In genomic region chr9:46018316-46018715, GRCm38 (mm10) we compare ENCODE assay signal across 32 mouse cellular contexts. TPM values are rescaled to one million over a fixed set of nuclear protein-coding genes. Genes with fewer than 3 reads are reported as not detected.
DNase-seq lines count a peak whose midpoint lies in the region; TF ChIP-seq lines count a peak whose summit lies in the region.
"Had no signal": no experiment of that assay in that cellular context is flagged by ENCODE, and none has a peak within 500 bp of the region (broad histone marks: within the 10 kb centered on the region; RNA-seq: fewer than 3 reads in every experiment).

No protein-coding gene starts in this region.

- TF ChIP-seq CTCF in cerebellum, adult 2 months (IDR thresholded peaks at IDR 0.05; ENCODE audit: borderline replicate concordance, insufficient read depth, low read depth, low read length), result no peak
- no peak for TF ChIP-seq CTCF in layer of hippocampus, adult 2 months (conservative IDR thresholded peaks at IDR 0.05)

- H3K4me3 ChIP-seq in cerebellum, adult 2 months (replicated peaks; ENCODE audit: insufficient read depth, low read depth, low read length), result peak overlapping the region; percentile 7
- no peak overlapping the region for H3K4me3 ChIP-seq in layer of hippocampus, adult 2 months
- H3K4me3 ChIP-seq: embryonic facial prominence, embryonic 12.5 days; forebrain, embryonic 10.5 days; forebrain, embryonic 15.5 days; heart, embryonic 12.5 days; hindbrain, embryonic 13.5 days; limb, embryonic 10.5 days; limb, embryonic 15.5 days; midbrain, embryonic 10.5 days; midbrain, embryonic 15.5 days; stomach, embryonic 15.5 days had no signal

- H3K4me1 ChIP-seq in cerebellum, adult 2 months (ENCODE audit: control insufficient read depth, insufficient read depth, low read length), result peaks cover 30% of the 10 kb centered on the region

- intact Hi-C loops in gastrocnemius, postnatal 14 days (cut with DNase I; ENCODE audit: low total_unique reads), result no loop called here

- WGBS in cerebellum, adult 2 months, result 25% methylated on average over 6 of the region's 6 CpGs

- DNase-seq in cerebellum, adult 2 months, result peak; percentile 53 to 76
- no peak for DNase-seq in cerebellum, postnatal 4 days (ENCODE audit: low spot score in 2 of 2)
- no peak for DNase-seq in layer of hippocampus, adult 2 months (ENCODE audit: low spot score in 2 of 2)
- no peak for DNase-seq in layer of hippocampus, adult 18-20 months (ENCODE audit: low spot score in 2 of 2)
- DNase-seq in brain, adult 2 months (ENCODE audit: low read depth, low spot score), result peak; percentile 68
- no peak for DNase-seq in gastrocnemius, postnatal 14 days
- DNase-seq in thymus, postnatal 0 days (ENCODE audit: low spot score), result no peak
- DNase-seq: adrenal gland, adult 2 months; embryo, embryonic 11 days; gastrocnemius, postnatal 36 days; heart, adult 18-20 months; heart, postnatal 4 days; kidney, adult 8-10 months; kidney, postnatal 4 days; layer of hippocampus, adult 9-11 months; lung, embryonic 14.5 days; lung, postnatal 14 days; right cerebral cortex, postnatal 25 days; thymus, adult 18-20 months; thymus, postnatal 4 days had no signal

- H3K27me3 ChIP-seq in cerebellum, adult 2 months (ENCODE audit: control insufficient read depth, insufficient read depth, low read length), result no peaks in the 10 kb centered on the region
- H3K27me3 ChIP-seq: embryonic facial prominence, embryonic 12.5 days; forebrain, embryonic 15.5 days; heart, embryonic 12.5 days; hindbrain, embryonic 13.5 days; limb, embryonic 15.5 days; midbrain, embryonic 15.5 days; stomach, embryonic 15.5 days had no signal

- no peak for TF ChIP-seq POLR2A in cerebellum, adult 2 months (IDR thresholded peaks at IDR 0.05; ENCODE audit: borderline replicate concordance, insufficient read depth, low read length)

- H3K27ac ChIP-seq in cerebellum, adult 2 months (ENCODE audit: insufficient read depth, low read length), result peak overlapping the region; percentile 26; the same call in 1 of the 2 replicates
- H3K27ac ChIP-seq in layer of hippocampus, adult 2 months, result peak overlapping the region; percentile 43; the same call in 1 of the 2 replicates
- H3K27ac ChIP-seq: embryonic facial prominence, embryonic 12.5 days; forebrain, embryonic 10.5 days; forebrain, embryonic 15.5 days; hindbrain, embryonic 13.5 days; kidney, postnatal 0 days; limb, embryonic 10.5 days; limb, embryonic 15.5 days; liver, embryonic 14.5 days; midbrain, embryonic 10.5 days; midbrain, embryonic 15.5 days; stomach, embryonic 15.5 days had no signal

RNA-seq across cellular contexts. Expression of gene Sik3, which starts 5.7 kb away (rescaled TPM):
- 63.1 and 69.1 TPM in 2 replicates for polyA plus RNA-seq in cerebellum, adult 2 months (2012; rRNA removed)
- total RNA-seq in layer of hippocampus, adult 2 months (2021), result 100 to 1,000 TPM; 133 to 141 TPM
- total RNA-seq in layer of hippocampus, adult 18-20 months (2021), result 100 to 1,000 TPM; 143 to 147 TPM
- total RNA-seq in gastrocnemius, postnatal 14 days (2021), result 10 to 100 TPM; 37.4 TPM
- 6.3 and 9.4 TPM in 2 replicates for polyA plus RNA-seq in thymus, postnatal 0 days (2015; fragmentation: Nextera tagmentation; extraction: Ambion mirVana)

RNA-seq across cellular contexts. Expression of gene Pafah1b2, which starts 5.8 kb away (rescaled TPM):
- polyA plus RNA-seq in cerebellum, adult 2 months (2012; rRNA removed), result 108 and 111 TPM in 2 replicates
- total RNA-seq in layer of hippocampus, adult 2 months (2021), result 100 to 1,000 TPM; 215 to 228 TPM
- 100 to 1,000 TPM; 237 to 239 TPM for total RNA-seq in layer of hippocampus, adult 18-20 months (2021)
- total RNA-seq in gastrocnemius, postnatal 14 days (2021), result 10 to 100 TPM; 45.7 to 51.0 TPM
- 110 TPM in 2 replicates for polyA plus RNA-seq in thymus, postnatal 0 days (2015; fragmentation: Nextera tagmentation; extraction: Ambion mirVana)

Comparison
In these comparisons a context has a peak if more than half of its experiments do, and no peak if none do; other contexts are left out.
1. DNase-seq: peak in cerebellum, adult 2 months (2 of 2) and brain, adult 2 months (single experiment); none in cerebellum, postnatal 4 days (0 of 2), layer of hippocampus, adult 2 months (0 of 2), layer of hippocampus, adult 18-20 months (0 of 2), gastrocnemius, postnatal 14 days (single experiment) and thymus, postnatal 0 days (single experiment).
2. RNA of gene Pafah1b2, which starts 5.8 kb away (total RNA-seq): 237 to 239 TPM in layer of hippocampus, adult 18-20 months and 215 to 228 TPM in layer of hippocampus, adult 2 months; 45.7 to 51.0 TPM in gastrocnemius, postnatal 14 days; every median in the first group is over 4 times any median in the second.